Mouse (Mus musculus): ENCODE data around the gene Acbd6.

Gene Acbd6

GRCm38 (mm10) chr1:155650121-155650846 is 92.4 kb downstream of the Acbd6 start:
- no peak for DNase-seq (ENCODE audit: low spot score in 2 of 2)

- DNase-seq (ENCODE audit: low spot score in 2 of 2) = no peak
These were observed 97.0 kb downstream of the Acbd6 start for GRCm38 (mm10) chr1:155654961-155655360.

DNA sequence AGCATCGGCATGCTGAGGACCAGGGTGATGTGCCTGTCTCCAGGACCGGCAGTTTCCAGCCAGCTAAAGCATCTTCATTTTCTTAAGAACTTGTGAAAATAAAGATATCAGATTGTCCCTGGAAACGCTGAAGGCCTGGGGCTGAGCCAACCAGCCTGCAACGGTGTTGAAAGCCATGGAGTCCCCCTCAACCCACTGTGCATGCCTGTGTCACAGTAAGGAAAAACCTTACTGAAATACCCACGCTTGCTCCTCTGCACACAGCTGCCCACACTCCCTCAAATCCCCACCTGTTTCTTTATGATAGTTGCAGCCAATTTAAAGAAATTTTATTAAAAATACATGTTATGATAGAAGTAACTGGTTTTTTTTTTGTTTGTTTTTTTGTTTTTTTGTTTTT is 98.4 kb downstream of the Acbd6 start:
- DNase-seq (ENCODE audit: low spot score in 2 of 2) = no peak

DNA sequence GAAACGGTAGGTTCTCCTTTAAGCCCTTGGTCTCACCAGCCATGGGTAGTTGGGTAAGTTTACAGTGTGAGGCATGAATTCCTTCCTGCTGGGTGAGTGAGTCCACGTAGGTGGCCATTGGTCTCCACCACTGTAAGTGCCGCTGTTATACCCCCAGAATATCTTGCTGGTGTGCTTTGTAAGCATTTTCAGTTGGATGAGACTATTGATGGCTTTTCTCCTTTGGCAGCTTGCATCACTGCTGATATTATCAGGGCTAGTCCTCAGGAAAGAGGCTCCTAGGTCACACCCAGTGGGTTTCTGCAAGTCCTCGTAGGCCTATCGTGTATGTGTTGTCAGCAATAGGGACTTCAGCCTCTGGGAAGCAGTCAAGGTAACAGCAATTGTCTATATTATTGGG is 106.1 kb downstream of the Acbd6 start:
- no peak for DNase-seq (ENCODE audit: low spot score in 2 of 2)

DNA sequence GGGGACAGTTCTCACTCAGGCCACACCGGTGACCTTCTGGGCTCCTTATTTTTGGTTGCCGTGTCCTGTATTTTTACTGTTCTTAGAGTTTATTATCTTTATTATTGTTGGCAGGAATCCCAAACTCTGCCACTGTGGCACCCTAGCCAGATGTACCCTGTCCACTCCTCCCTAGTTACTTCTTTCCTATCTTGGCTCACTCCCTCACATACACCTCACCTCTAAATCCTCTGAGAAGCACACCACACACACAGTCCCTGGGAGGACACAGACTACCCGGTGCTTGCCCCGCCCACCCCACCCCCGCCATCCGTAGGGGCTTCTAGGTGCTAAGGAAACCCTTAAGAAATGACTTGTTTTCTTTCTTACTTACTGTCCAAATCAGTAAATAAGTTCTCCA is 117.7 kb downstream of the Acbd6 start:
- no peak for DNase-seq (ENCODE audit: low spot score in 2 of 2)

DNA sequence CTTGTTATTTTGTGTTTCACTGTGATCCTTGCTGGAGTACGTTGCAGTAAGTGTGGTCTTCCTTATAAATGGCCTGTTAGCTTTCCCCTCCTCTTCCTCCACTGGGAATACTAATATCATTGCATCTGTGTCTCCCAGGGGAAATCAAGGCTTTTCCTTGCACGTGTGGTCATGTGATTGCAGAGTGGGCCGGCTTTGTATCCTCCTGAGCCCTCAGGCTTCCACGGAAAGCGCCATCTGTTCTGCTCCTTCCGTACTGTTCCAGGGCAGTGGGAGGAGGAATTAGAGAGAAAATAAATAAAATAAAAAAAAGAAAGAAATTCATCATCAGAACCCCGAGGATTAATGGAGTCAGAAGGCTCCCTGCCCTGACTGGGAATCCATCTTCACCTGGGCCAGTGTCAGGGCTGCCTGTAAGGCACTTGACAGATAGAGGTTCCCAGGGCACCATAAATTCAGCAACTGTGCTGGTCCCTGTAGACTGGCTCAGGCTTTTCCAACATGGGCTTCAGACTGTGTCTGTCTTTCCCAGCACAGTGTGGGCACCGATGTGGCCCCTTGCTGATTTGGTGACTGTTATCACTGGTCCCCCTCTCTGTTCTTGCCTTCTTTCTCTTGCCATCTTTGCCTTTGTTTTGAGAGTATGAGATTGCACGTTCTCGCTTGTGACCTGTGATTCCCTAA is 123.3 kb downstream of the Acbd6 start:
- DNase-seq (ENCODE audit: low spot score in 2 of 2) = no peak

- no peak for DNase-seq (ENCODE audit: low spot score in 2 of 2)
These were observed 128.9 kb downstream of the Acbd6 start for GRCm38 (mm10) chr1:155686816-155687215.

DNA sequence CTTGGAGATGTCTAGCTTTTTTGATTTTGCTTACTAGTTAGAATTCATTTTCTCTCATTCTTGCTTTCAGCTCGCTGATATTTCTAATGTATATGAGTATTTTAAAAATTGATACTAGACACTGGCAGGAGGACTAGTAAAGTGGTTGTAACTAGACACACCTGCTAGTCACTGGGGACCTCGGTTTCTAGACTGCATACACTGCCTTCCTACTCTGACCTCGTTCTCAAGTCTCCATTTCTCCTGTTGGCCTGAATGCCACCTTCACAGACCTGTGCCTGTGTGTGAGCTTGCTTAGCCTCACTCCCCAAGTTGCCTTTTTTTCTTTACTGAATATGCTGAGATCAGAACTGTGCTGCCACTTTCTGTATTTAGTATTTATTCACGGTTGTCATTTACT is 131.2 kb downstream of the Acbd6 start:
- DNase-seq (ENCODE audit: low spot score in 2 of 2) = no peak

DNA sequence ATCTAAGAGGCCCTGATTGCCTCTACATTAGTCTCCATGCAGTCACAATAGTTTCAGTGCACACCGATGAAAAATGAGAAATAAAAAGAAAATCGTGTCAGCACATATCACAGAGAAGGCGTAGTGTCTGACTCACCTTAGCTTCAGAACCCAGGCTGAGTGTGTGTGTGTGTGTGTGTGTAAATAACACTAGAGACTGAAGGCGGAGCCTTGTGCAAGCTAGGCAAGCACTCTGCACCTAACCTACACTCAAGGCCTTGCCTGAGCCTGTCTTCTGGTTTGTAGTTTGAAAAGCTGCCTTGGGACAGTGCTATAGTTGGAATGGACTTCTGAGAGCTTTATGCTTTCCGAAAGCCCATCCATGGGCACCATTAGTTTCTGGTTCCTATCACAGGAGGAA is 131.6 kb downstream of the Acbd6 start:
- DNase-seq (ENCODE audit: low spot score in 2 of 2) = no peak

DNA sequence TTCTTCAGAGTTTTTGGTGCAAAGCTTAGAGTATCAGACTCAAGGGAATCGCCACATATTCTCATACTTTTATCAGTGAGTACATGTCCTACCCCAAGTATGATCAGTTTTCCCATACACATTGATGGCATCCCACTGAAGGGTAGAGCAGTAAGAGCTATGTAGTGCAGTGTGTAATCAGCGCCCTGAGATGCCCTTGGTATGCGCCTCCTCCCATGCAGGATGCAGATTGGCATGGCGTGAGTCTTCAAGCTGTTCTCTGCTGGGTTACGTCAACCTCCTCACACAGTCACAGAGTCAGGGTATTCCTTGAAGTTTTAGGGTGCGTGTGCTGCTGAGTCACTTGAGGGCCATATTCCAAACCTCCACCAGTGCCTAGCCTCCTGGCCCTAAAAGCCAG is 134.3 kb downstream of the Acbd6 start:
- DNase-seq (ENCODE audit: low spot score in 2 of 2) = no peak

- no peak for DNase-seq (ENCODE audit: low spot score in 2 of 2)
These were observed 135.1 kb downstream of the Acbd6 start for GRCm38 (mm10) chr1:155693026-155693425.

DNA sequence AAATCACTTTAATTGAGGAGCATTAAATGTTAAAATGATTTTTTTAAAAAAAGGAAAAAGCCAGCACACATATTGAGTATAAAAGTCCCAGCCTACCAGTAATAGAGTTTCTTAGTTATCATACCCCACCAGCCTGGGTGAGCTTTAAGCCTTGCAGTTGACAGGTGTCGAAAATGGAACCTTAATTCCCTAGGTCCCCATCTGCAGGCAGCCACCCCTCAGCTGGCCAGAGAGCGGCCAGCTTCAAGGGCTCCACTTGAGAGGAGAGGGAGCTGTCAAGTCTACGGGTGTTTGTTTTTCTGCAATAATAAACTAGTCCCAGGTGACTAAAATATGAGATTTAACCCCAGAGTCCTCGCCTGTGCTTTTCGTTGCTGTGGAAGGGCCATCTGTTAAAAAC is 135.5 kb downstream of the Acbd6 start:
- no peak for DNase-seq (ENCODE audit: low spot score in 2 of 2)

GRCm38 (mm10) chr1:155698373-155699159 is 140.6 kb downstream of the Acbd6 start:
- DNase-seq (ENCODE audit: low spot score in 2 of 2) = peak; percentile 75 to 82

- peak; percentile 51 to 53 for DNase-seq (ENCODE audit: low spot score in 2 of 2)
These were observed 143.0 kb downstream of the Acbd6 start for GRCm38 (mm10) chr1:155700886-155701285.

- no peak for DNase-seq (ENCODE audit: low spot score in 2 of 2)
These were observed 145.3 kb downstream of the Acbd6 start for GRCm38 (mm10) chr1:155703191-155703680.

DNA sequence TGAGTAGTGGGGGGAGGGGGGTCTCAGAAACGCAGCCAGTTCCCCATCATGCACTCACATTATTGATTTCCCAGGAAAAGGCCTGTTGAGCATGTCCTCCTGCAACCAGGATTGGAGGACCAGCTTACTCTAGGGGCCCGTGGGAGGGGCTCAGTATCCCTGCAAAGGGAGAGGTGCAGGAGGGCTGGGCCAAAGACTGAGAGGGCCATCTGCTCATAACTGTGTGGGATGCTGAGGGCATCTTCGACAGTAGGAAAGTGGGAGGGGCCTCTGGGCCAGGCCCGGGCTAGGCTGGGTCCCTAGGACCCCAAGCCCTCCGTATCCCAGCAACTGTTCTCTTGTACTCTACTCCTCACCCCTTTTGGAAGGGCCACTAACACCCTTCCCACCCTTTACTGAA is 146.3 kb downstream of the Acbd6 start:
- no peak for DNase-seq (ENCODE audit: low spot score in 2 of 2)

- DNase-seq (ENCODE audit: low spot score in 2 of 2) = peak; percentile 61 to 63
These were observed 155.4 kb downstream of the Acbd6 start for GRCm38 (mm10) chr1:155713306-155713705.

- DNase-seq (ENCODE audit: low spot score in 2 of 2) = no peak
These were observed 157.4 kb downstream of the Acbd6 start for GRCm38 (mm10) chr1:155715366-155715765.

GRCm38 (mm10) chr1:155717301-155717700 is 159.4 kb downstream of the Acbd6 start:
- no peak for DNase-seq (ENCODE audit: low spot score in 2 of 2)

- DNase-seq (ENCODE audit: low spot score in 2 of 2) = no peak
These were observed 160.9 kb downstream of the Acbd6 start for GRCm38 (mm10) chr1:155718851-155719250.

GRCm38 (mm10) chr1:155720006-155720405 is 162.1 kb downstream of the Acbd6 start:
- no peak for DNase-seq (ENCODE audit: low spot score in 2 of 2)

DNA sequence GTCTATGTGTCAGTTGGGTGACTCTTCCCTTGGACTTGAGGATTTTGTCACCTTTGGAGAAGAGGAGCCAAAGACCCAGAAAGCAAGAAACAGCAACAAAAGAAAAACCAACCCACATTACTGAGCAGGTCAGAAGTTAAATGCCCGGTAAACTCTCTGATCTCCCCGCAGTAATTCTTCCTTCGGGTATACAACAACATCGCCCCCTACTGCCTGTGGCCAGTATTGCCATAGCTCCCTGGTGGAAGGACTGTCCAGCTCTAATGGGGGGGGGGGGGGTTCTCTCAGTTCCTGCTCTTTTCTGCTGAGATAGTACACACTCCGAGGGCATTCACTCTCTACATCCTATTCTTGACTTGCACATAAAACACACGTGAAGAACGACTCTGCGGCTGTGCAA is 163.5 kb downstream of the Acbd6 start:
- DNase-seq (ENCODE audit: low spot score in 2 of 2) = peak in 1 of 2 experiments; percentile 58

Measured in right cerebral cortex, postnatal 10 days (tissue).